Mouse (Mus musculus) neural tube, embryonic 10.5 days (tissue): ENCODE data around the gene Ubn2.
"Not testable (repeated sequence)": the region's sequence is repeated elsewhere in the genome, so short reads cannot be mapped to it uniquely, and the experiment has no call there.

Source experiments
- DNase-seq: peaks from one replicate; pipeline ENCODE4 v3.0.0-alpha.2; 2017; ENCODE audit warnings: low spot score; ENCODE audit errors: extremely low spot score

The Ubn2 gene

GRCm38 (mm10) chr6:38433261-38434033 lies at the start of gene Ubn2:
Gene Ubn2, plus strand, starts transcription at chr6:38433950.
- peak; percentile 100 for DNase-seq

DNA sequence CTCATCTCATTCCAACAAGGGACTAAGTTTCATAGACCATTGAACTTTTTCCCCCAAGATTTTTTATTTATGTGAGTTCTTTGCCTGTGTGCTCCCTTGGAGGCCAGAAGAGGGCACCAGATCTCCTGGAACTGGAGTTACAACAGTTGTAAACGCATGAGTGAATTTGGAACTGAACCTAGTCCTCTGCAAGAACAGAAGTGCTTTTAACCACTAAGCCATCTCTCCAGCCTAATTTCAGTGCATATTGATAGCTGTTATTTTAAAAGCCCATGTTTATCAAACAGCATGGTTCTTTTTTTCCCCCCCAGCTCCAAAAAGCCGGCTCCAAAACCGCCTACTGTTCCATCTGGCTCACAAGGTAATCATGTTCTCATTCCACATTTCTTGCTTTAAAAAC lies 44.1 kb upstream of the Ubn2 start:
- no peak for DNase-seq

- not testable (repeated sequence) for DNase-seq
Measured at GRCm38 (mm10) chr6:38432457-38432856, 1.3 kb upstream of the Ubn2 start.

DNA sequence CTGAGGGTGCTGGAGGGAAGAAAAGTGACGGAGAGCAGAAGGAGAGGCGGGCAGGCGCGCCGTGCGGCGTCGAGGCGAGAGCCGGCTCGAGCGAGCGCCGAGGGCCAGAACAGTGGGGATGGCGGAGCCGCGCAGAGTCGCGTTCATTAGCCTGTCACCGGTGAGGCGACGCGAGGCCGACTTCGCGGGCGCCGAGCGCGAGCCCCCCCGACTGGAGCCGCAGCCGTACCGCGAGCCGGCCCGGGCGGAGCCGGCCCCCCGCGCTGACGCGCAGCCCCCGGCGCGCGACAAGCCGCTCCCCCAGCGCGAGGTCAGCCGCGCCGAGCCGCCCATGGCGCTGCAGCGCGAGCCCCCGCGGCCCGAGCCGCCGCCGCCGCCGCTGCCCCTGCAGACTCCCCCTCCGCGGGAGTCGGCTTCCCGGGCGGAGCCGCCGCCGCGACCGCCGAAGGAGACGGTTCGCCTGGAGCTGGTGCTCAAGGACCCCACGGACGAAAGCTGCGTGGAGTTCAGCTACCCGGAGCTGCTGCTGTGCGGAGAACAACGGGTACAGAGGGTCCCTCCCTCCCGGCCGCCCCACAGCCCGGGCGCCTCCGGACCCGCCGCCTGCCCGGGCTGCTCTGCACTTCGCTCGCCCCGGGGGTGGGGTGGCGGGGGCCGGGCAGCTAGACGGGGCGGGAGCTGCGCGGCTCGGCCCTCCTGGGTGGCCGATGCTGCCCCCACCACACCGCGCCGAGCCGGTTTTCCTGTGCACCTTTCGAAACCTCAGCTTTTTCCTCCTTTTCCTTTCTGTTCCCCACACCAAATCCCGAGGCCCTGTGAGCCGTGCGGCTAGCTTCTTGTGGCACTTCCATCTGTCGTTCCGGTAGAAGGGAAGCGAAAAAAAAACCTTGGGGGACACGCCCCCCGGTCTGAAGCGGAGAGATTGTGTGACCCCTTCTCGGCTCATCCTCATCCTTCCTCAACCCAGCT lies 589 bp downstream of the Ubn2 start:
- peak; percentile 71 for DNase-seq

DNA sequence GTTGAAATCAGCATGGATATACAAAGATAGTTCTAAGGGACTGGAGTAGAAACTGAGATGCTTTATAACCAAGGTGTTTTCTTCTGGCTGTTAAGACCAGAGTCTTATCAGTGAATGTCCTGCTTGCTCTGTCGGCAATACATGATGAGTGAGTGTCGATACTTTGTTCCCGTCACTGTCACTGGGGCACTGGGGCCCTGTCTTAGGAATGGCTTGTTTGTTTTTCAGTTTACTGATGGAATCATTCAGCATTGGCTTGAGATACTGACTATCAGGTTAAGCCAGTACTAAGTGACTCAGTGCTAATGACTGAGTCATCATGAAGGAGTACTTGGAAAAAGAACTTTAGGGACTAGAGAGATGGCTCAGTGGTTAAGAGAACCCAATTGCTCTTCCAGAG lies 10.1 kb downstream of the Ubn2 start:
- DNase-seq: no peak

DNA sequence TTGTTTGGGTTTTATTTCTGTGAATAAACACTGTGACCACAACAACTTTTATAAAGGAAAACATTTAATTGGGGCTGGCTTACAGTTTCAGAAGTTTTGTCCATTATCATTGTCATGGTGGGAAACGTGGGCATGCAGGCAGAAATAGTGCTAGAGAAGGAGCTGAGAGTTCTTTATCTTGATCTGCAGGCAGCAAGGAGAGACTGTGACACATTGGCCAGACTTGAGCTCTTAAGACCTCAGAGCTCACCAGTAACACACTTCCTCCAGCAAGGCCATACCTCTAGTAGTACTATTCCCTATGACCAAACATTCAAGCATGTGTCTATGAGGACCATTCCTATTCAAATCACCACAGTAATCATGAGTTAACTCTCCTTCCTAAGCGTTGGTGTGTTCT lies 14.5 kb downstream of the Ubn2 start:
- no peak for DNase-seq

DNA sequence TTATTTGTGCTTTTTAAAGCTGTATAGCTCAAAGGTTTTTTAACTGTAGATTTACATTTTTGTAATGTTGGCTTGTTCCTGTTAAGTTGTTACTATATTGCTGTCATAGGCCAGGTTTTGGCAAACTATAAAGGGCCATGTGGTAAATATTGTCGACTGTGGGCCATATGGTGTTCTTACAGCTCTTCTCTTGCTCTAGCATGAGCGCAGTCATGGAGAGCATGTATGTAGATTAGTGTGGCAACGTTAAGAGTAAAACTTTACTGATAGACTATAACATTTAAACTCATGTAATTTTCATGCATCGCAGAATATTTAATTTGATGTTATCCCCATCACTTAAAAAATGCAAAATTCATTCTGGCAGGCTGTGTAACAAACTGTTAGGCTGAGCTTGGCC lies 19.3 kb downstream of the Ubn2 start:
- DNase-seq: no peak

- DNase-seq: not testable (repeated sequence)
Measured at GRCm38 (mm10) chr6:38456425-38456824, 22.7 kb downstream of the Ubn2 start.

- no peak for DNase-seq
Measured at GRCm38 (mm10) chr6:38458075-38458474, 24.3 kb downstream of the Ubn2 start.

DNA sequence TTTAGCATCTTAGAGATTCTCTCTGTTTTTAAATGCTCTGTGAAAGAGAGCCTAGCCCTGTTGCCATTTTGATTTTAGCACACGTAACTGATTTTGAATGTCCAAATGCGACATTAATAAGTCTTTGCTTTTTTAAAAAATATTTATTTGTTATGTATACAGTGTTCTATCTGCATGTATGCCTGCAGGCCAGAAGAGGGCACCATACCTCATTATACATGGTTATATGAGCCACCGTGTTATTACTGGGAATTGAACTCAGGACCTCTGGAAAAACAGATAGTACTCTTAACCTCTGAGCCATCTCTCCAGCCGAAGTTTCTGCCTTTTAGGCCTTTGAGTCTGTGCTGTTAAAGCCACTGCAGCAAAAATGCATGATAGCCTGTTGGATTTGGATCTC lies 35.8 kb downstream of the Ubn2 start:
- DNase-seq: no peak

- no peak for DNase-seq
Measured at GRCm38 (mm10) chr6:38481694-38482371, 48.1 kb downstream of the Ubn2 start.

GRCm38 (mm10) chr6:38492550-38492949 lies 58.8 kb downstream of the Ubn2 start:
- DNase-seq: peak; percentile 31

DNA sequence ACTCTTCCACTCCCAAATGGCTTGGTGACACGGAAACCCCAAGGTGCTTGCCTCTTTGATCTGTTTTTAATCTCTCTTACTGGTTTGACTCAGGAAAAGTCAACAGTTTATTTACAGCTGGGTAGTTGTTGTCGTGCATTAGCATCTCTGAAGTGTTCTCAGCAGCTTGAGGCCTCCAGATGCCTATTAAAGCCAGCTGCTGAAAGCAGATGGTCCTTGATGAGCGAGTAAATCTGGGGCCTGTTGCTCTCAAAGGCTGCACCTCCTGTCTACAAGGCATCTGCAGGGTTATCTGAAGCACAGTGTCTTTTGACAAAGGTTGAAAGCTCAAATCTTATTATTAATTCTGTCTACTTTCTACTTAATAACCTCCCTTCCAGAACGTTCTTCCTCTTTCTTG lies 61.9 kb downstream of the Ubn2 start:
- DNase-seq: no peak

GRCm38 (mm10) chr6:38512096-38512495 lies 78.3 kb downstream of the Ubn2 start:
- no peak for DNase-seq

DNA sequence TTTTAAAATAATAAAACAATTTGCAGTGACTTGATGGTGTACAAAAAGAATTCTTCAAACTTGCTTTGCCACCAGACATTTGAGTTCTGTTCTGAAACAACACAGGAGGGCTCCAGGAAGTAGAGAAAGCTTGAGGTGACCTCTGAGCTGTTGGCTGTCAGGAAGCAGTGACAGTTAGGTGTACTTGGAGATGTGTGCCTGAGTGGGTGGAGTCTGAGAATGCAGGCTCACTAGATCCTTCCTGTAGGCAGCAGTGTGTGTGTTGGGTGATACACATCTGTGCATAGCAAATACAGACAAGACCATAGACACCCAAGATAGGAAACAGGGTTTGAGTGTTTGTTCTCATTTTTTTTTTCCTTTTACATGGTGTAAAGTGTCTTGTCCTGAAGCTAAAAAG lies 79.1 kb downstream of the Ubn2 start:
- DNase-seq: no peak

DNA sequence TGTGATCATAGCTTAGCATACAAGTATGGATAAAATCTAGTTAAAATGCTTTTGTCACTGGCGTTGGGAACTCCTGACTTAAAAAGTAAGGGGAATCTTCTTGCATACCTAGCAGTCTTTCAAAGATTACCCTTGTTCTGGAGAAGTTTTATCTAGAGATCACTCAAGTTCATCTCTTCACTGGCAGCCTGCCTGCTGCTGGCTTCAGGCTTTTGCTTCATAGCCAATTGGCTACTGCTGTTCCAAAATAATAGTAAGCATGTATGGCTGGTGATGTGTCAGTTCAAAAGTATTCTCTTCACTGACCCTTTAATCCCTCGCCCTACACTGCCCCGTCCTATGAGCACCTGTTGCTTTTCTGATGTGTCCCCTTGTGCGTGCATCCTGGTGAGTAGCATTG lies 81.5 kb downstream of the Ubn2 start:
- DNase-seq: no peak

DNA sequence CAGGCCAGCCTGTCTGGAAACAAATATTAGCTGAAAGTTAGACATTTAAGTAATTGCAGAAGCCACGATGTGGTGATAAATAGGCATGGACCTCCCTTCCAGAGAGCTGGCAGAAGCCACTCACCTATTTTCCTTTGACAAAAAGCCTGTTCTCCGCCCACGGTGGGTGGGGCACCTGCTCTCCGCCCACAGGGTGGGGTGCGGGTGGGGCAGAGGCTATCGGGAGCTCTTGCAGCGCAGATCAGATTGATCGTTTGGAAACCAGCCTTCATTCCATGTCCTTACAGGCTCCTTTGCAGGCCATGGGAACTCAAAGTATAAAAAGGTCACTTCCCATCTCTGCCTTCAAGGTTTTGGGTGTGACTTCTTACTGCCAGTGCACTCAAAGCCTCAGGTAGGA lies 90.1 kb downstream of the Ubn2 start:
- no peak for DNase-seq

DNA sequence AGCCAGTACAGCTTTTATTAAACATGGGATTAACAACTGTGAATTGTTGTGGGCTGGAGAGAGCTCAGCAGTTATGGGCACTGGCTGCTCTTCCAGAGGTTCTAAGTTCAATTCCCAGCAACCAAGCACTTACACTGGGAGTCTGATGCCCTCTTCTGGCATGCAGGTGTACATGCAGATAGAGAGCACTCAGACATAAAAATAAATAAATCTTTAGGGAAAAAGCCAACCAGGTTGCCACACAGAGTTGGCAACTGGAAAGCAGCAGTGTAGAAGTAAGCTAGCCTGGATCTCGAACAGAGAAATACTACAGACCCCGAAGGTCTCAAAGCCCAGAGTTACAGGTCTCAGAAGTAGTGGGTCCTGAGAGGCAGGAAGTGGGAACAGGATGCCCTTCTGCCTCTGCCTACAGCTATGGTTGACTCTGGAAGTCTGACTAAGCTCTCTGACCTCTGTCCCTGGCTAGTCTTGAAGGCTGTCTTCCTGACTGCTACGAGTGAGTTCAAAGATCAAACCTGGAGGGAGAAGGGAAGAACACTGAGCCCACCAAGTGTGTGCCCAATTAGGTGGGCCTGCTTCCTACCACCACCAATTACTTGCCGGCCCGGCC lies 97.6 kb downstream of the Ubn2 start:
- no peak for DNase-seq

- DNase-seq: peak; percentile 61
Measured at GRCm38 (mm10) chr6:38532500-38533420, 99.0 kb downstream of the Ubn2 start.
